Mouse (Mus musculus): ENCODE results near the gene Lamb3. TPM values are rescaled to one million over a fixed set of nuclear protein-coding genes. Genes with fewer than 3 reads are reported as not detected.
A peak's percentile ranks its signal among the peaks of the same experiment; 100 is the strongest.

Gene Lamb3
- polyA plus RNA-seq, 1 experiment from 2014 or later: 4.3 TPM

- Histone ChIP-seq H3K4me1 (ENCODE audit: control insufficient read depth, insufficient read depth, low read length) (no peaks in the 10 kb centered on the region), H3K9me3 (ENCODE audit: control insufficient read depth, low read length) (no peaks in the 10 kb centered on the region), H3K27ac (ENCODE audit: low read length) (no peak overlapping the region), H3K36me3 (ENCODE audit: control insufficient read depth, insufficient read depth, low read length) (no peaks in the 10 kb centered on the region), H3K27me3 (replicated peaks; ENCODE audit: control insufficient read depth, insufficient read depth, low read length) (no peaks in the 10 kb centered on the region), H3K4me3 (ENCODE audit: low read length) (no peak overlapping the region), H3K4me2 (ENCODE audit: low read depth, low read length) (no peak overlapping the region), H3K9ac (ENCODE audit: low read depth, low read length) (no peak overlapping the region)
- 82% methylated on average over 7 of the region's 7 CpGs for WGBS
- no peak for ATAC-seq
Measured at GRCm38 (mm10) chr1:193362078-193362477, 154.6 kb downstream of the Lamb3 start.

DNA sequence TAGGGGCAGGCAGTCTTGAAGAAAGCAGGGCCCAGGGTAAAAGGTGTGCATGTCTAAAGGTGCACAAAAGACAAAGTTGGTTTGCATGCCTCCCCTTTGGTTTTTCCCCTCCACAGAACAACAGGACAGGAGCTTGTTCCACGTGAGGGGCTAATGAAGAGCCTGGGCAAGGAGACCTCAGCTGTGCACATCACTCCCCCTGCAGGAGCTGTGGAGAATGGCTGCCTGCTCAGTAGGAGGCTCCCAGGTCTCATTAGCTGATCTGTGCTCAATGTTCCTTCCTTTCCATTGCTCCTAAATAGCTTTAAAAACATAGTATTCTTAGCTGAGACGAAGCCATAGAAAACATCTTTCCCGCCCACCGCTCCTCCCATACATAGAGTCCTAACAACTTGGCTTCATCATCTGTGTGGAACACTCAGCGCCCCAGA, 156.3 kb downstream of the Lamb3 start:
- WGBS: 70% methylated on average over 5 of the region's 5 CpGs
- Histone ChIP-seq H3K4me2 (ENCODE audit: low read depth, low read length) (no peak overlapping the region), H3K36me3 (ENCODE audit: control insufficient read depth, insufficient read depth, low read length) (no peaks in the 10 kb centered on the region), H3K27me3 (replicated peaks; ENCODE audit: control insufficient read depth, insufficient read depth, low read length) (no peaks in the 10 kb centered on the region), H3K4me1 (ENCODE audit: control insufficient read depth, insufficient read depth, low read length) (0 out of 2 replicates have a peak, but pooled peaks cover 3% of the 10 kb centered on the region), H3K9me3 (ENCODE audit: control insufficient read depth, low read length) (no peaks in the 10 kb centered on the region), H3K27ac (ENCODE audit: low read length) (no peak overlapping the region), H3K4me3 (ENCODE audit: low read length) (no peak overlapping the region), H3K9ac (ENCODE audit: low read depth, low read length) (no peak overlapping the region)
- ATAC-seq: peak; percentile 46; the same call in 1 of the 2 replicates

- Histone ChIP-seq H3K9me3 (ENCODE audit: control insufficient read depth, low read length) (no peaks in the 10 kb centered on the region), H3K4me1 (ENCODE audit: control insufficient read depth, insufficient read depth, low read length) (0 out of 2 replicates have a peak, but pooled peaks cover 6% of the 10 kb centered on the region), H3K9ac (ENCODE audit: low read depth, low read length) (no peak overlapping the region), H3K4me2 (ENCODE audit: low read depth, low read length) (no peak overlapping the region), H3K27ac (ENCODE audit: low read length) (no peak overlapping the region), H3K27me3 (replicated peaks; ENCODE audit: control insufficient read depth, insufficient read depth, low read length) (no peaks in the 10 kb centered on the region), H3K4me3 (ENCODE audit: low read length) (no peak overlapping the region), H3K36me3 (ENCODE audit: control insufficient read depth, insufficient read depth, low read length) (no peaks in the 10 kb centered on the region)
- no peak for ATAC-seq
- 52% methylated on average over 10 of the region's 10 CpGs for WGBS
Measured at GRCm38 (mm10) chr1:193368055-193368454, 160.6 kb downstream of the Lamb3 start.

GRCm38 (mm10) chr1:193369091-193369490, 161.6 kb downstream of the Lamb3 start:
- Histone ChIP-seq H3K36me3 (ENCODE audit: control insufficient read depth, insufficient read depth, low read length) (no peaks in the 10 kb centered on the region), H3K27me3 (replicated peaks; ENCODE audit: control insufficient read depth, insufficient read depth, low read length) (no peaks in the 10 kb centered on the region), H3K4me1 (ENCODE audit: control insufficient read depth, insufficient read depth, low read length) (0 out of 2 replicates have a peak, but pooled peaks cover 6% of the 10 kb centered on the region), H3K4me2 (ENCODE audit: low read depth, low read length) (peak overlapping the region; percentile 50), H3K9ac (ENCODE audit: low read depth, low read length) (peak overlapping the region; percentile 38), H3K27ac (ENCODE audit: low read length) (no peak overlapping the region), H3K9me3 (ENCODE audit: control insufficient read depth, low read length) (no peaks in the 10 kb centered on the region), H3K4me3 (ENCODE audit: low read length) (peak overlapping the region; percentile 45)
- no peak for ATAC-seq
- WGBS: 43% methylated on average over 8 of the region's 8 CpGs

GRCm38 (mm10) chr1:193370096-193370495, 162.6 kb downstream of the Lamb3 start, which contains the start of gene Camk1g:
Gene Camk1g (minus strand): TSS chr1:193370298.
- H3K4me3 ChIP-seq (ENCODE audit: low read length): peak within 1 kb of the TSS; percentile 45
- H3K4me2 ChIP-seq (ENCODE audit: low read depth, low read length): peak within 1 kb of the TSS; percentile 50
- H3K36me3 ChIP-seq (ENCODE audit: control insufficient read depth, insufficient read depth, low read length): no peaks in the 10 kb centered on the region
- H3K9ac ChIP-seq (ENCODE audit: low read depth, low read length): peak within 1 kb of the TSS; percentile 38
- no peaks in the 10 kb centered on the region for H3K9me3 ChIP-seq (ENCODE audit: control insufficient read depth, low read length)
- peak; percentile 82 for ATAC-seq
- no peak within 1 kb of the TSS for H3K27ac ChIP-seq (ENCODE audit: low read length)
- H3K4me1 ChIP-seq (ENCODE audit: control insufficient read depth, insufficient read depth, low read length): 0 out of 2 replicates have a peak, but pooled peaks cover 6% of the 10 kb centered on the region
- H3K27me3 ChIP-seq (replicated peaks; ENCODE audit: control insufficient read depth, insufficient read depth, low read length): no peaks in the 10 kb centered on the region
- WGBS: 6% methylated on average over 2 of the region's 2 CpGs

- H3K9ac ChIP-seq (ENCODE audit: low read depth, low read length): no peak overlapping the region
- H3K27me3 ChIP-seq (replicated peaks; ENCODE audit: control insufficient read depth, insufficient read depth, low read length): no peaks in the 10 kb centered on the region
- 0 out of 2 replicates have a peak, but pooled peaks cover 2% of the 10 kb centered on the region for H3K4me1 ChIP-seq (ENCODE audit: control insufficient read depth, insufficient read depth, low read length)
- no peaks in the 10 kb centered on the region for H3K36me3 ChIP-seq (ENCODE audit: control insufficient read depth, insufficient read depth, low read length)
- H3K4me3 ChIP-seq (ENCODE audit: low read length): no peak overlapping the region
- no peak for ATAC-seq
- 82% methylated on average over 6 of the region's 6 CpGs for WGBS
- no peaks in the 10 kb centered on the region for H3K9me3 ChIP-seq (ENCODE audit: control insufficient read depth, low read length)
- no peak overlapping the region for H3K4me2 ChIP-seq (ENCODE audit: low read depth, low read length)
- no peak overlapping the region for H3K27ac ChIP-seq (ENCODE audit: low read length)
Measured at GRCm38 (mm10) chr1:193373906-193374413, 166.5 kb downstream of the Lamb3 start.

DNA sequence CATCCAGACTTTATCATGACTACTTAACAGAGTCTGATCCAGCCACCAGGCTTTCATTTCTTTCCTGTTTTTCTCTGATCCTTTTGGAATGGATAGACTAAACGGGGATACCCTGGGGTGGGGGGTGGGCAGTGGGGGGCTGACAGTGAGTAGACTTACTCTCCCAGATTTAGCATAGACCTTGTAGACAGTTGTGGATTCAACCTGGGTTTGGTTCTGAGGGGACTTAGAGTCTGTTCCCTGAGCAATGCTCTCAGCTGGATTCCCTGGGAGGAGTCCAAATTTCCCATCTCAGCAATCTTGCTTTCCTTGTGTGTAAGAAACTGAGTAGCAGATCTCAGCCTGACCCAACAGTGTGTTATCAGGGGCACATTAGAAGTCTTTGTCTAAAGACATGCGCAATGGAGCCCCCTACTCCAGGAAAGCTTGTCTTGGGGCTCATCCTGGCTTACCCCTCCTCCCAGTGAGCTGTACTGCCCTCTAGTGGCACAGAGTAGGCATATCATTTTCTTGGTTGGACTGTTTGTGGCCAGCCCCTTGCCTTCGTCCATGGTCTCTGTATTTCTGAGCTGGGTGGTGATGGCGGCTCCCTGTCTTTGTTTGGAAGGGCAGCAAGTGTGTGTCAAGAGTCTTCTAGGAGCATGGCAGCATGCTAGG, 169.1 kb downstream of the Lamb3 start:
- Histone ChIP-seq H3K27me3 (replicated peaks; ENCODE audit: control insufficient read depth, insufficient read depth, low read length) (no peaks in the 10 kb centered on the region), H3K27ac (ENCODE audit: low read length) (no peak overlapping the region), H3K4me3 (ENCODE audit: low read length) (no peak overlapping the region), H3K36me3 (ENCODE audit: control insufficient read depth, insufficient read depth, low read length) (no peaks in the 10 kb centered on the region), H3K4me2 (ENCODE audit: low read depth, low read length) (no peak overlapping the region), H3K9me3 (ENCODE audit: control insufficient read depth, low read length) (no peaks in the 10 kb centered on the region), H3K4me1 (ENCODE audit: control insufficient read depth, insufficient read depth, low read length) (peaks cover under 1% of the 10 kb centered on the region; the same call in 1 of the 2 replicates), H3K9ac (ENCODE audit: low read depth, low read length) (no peak overlapping the region)
- ATAC-seq: peak; percentile 38; the same call in 1 of the 2 replicates
- WGBS: 24% methylated on average over 4 of the region's 4 CpGs

DNA sequence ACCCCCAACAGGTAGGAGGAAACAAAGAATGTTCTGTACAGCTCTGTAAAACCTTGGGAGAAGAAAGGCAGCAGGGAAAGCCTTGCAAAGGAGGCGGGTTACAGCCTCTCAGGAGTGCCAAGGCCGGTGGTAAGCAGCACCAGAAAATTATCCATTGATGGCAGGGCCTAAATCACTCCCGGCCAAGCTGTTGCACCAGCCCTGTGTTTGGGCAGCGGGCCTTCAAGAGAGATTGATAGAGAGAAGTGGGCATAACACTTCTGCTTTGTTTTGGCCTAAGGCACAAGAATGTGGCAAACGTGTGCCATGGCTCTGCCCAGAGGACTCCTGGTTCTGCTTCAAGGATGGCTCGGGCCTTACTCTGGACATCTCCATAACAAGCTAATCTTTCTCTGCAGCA, 172.1 kb downstream of the Lamb3 start:
- no peak for ATAC-seq
- 71% methylated on average over 6 of the region's 6 CpGs for WGBS
- H3K4me3 ChIP-seq (ENCODE audit: low read length): no peak overlapping the region
- H3K36me3 ChIP-seq (ENCODE audit: control insufficient read depth, insufficient read depth, low read length): no peaks in the 10 kb centered on the region
- peaks cover 9% of the 10 kb centered on the region for H3K4me1 ChIP-seq (ENCODE audit: control insufficient read depth, insufficient read depth, low read length)
- no peaks in the 10 kb centered on the region for H3K27me3 ChIP-seq (replicated peaks; ENCODE audit: control insufficient read depth, insufficient read depth, low read length)
- H3K27ac ChIP-seq (ENCODE audit: low read length): no peak overlapping the region
- H3K9me3 ChIP-seq (ENCODE audit: control insufficient read depth, low read length): no peaks in the 10 kb centered on the region
- H3K4me2 ChIP-seq (ENCODE audit: low read depth, low read length): no peak overlapping the region
- no peak overlapping the region for H3K9ac ChIP-seq (ENCODE audit: low read depth, low read length)

GRCm38 (mm10) chr1:193380877-193381276, 173.4 kb downstream of the Lamb3 start:
- 89% methylated on average over 5 of the region's 5 CpGs for WGBS
- Histone ChIP-seq H3K9ac (ENCODE audit: low read depth, low read length) (no peak overlapping the region), H3K4me1 (ENCODE audit: control insufficient read depth, insufficient read depth, low read length) (peaks cover 10% of the 10 kb centered on the region), H3K4me2 (ENCODE audit: low read depth, low read length) (no peak overlapping the region), H3K36me3 (ENCODE audit: control insufficient read depth, insufficient read depth, low read length) (no peaks in the 10 kb centered on the region), H3K9me3 (ENCODE audit: control insufficient read depth, low read length) (no peaks in the 10 kb centered on the region), H3K27me3 (replicated peaks; ENCODE audit: control insufficient read depth, insufficient read depth, low read length) (no peaks in the 10 kb centered on the region), H3K4me3 (ENCODE audit: low read length) (no peak overlapping the region), H3K27ac (ENCODE audit: low read length) (no peak overlapping the region)
- no peak for ATAC-seq

All from intestine, embryonic 16.5 days (tissue).